Mouse (Mus musculus): Measurements from ENCODE around the gene Elane. TPM values are rescaled to one million over a fixed set of nuclear protein-coding genes. Genes with fewer than 3 reads are reported as not detected.

Gene Elane
- polyA plus RNA-seq (2015; fragmentation: Nextera tagmentation; extraction: Ambion mirVana): 0.29 and 0.86 TPM in 2 replicates

DNA sequence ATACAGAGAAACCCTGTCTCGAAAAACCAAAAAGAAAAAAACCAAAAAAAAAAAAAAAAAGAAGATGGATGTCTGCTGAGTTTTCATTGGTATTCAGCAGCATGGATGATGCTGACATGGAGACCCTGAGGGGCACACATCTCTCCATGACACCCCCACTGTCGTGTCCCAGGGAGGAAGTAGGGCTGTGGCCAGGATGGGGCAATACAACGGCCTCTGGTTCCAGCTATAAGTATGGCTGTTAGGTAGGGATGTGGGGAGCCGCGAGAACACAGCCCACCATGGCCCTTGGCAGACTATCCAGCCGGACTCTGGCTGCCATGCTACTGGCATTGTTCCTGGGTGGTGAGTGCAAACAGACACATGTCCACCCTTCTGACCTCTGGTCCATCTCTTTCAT lies at the start of gene Elane:
TSS of gene Elane (plus strand) at position 194 of the 400 bp plus-strand sequence.
- H3K4me2 ChIP-seq (replicated peaks): no peak within 1 kb of the TSS
- H3K27me3 ChIP-seq: peaks cover 14% of the 10 kb centered on the region
- no peak within 1 kb of the TSS for H3K4me3 ChIP-seq
- H3K4me1 ChIP-seq: peaks cover 19% of the 10 kb centered on the region
- no peak for ATAC-seq (ENCODE audit: low FRiP score, low read depth)
- WGBS: 82% methylated on average over 6 of the region's 6 CpGs
- H3K9ac ChIP-seq: no peak within 1 kb of the TSS
- no peak within 1 kb of the TSS for H3K27ac ChIP-seq
- no peaks in the 10 kb centered on the region for H3K9me3 ChIP-seq
- no peaks in the 10 kb centered on the region for H3K36me3 ChIP-seq

DNA sequence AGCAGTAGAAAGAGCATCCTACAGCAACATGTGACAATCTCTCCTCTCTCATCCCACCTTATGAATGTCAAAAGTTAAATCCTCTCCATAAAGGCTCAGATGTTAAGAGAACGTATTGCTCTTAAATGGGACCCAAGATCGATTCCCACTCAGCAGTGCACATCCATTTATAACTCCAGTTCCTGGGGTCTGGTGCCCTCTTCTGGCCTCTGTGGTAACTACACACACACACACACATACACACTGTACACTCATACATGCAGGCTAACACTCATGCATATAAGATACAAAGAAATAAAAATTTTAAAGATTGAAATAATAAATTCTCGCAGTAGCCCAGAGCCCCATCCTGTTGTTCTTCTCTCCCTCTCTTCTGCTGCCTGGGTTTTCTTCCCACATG lies 49.1 kb upstream of the Elane start:
- Histone ChIP-seq H3K4me3 (no peak overlapping the region), H3K4me2 (replicated peaks) (no peak overlapping the region), H3K27ac (no peak overlapping the region), H3K36me3 (no peaks in the 10 kb centered on the region), H3K27me3 (no peaks in the 10 kb centered on the region), H3K9me3 (no peaks in the 10 kb centered on the region), H3K9ac (no peak overlapping the region), H3K4me1 (peaks cover 18% of the 10 kb centered on the region)
- WGBS: 93% methylated on average over 3 of the region's 3 CpGs
- no peak for ATAC-seq (ENCODE audit: low FRiP score, low read depth)

DNA sequence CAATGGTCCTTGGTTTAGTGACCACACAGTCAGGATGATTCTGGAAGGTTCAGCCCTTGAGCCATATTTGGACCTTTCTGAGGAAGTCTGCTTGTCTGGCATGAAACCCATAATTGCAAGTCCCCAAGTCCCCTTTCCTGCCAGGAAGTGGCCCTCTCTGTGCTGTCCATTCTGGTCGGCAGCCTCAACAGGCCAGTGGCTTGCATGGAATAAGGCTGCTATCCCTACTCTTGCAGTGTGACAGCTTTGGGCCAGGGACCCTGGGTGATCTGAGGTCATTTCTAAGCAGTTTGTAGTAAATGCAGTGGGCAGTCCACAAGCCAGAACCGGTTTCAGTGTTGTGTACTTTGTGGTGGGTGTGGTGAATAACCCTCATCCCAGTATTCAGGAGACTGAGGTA lies 47.9 kb upstream of the Elane start:
- no peak for ATAC-seq (ENCODE audit: low FRiP score, low read depth)
- WGBS: 59% methylated on average over 2 of the region's 2 CpGs

DNA sequence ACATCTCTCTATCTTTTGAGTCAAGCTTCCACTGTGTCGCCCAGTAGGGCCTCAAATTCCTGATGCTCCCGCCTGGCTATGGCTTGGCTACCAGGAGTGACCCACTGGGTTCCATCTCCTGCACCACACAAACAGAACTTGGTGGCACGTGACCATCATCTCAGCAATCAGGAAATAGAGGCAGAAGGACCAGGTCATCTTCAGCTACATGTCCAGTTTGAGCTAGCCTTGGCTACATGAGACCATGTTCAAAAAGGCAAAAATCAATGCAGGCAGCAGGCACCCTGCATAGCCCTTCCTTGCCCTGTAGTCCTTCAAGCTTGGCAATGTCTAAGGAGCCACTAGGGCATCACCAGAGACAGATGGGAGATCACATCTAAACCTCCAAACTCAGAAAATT lies 46.0 kb upstream of the Elane start:
- H3K4me1 ChIP-seq: peaks cover 32% of the 10 kb centered on the region
- WGBS: 90% methylated on average over 3 of the region's 3 CpGs
- no peak overlapping the region for H3K4me3 ChIP-seq
- no peak for ATAC-seq (ENCODE audit: low FRiP score, low read depth)
- no peaks in the 10 kb centered on the region for H3K9me3 ChIP-seq
- no peaks in the 10 kb centered on the region for H3K27me3 ChIP-seq
- no peak overlapping the region for H3K9ac ChIP-seq
- H3K27ac ChIP-seq: peak overlapping the region; percentile 97
- no peaks in the 10 kb centered on the region for H3K36me3 ChIP-seq
- H3K4me2 ChIP-seq (replicated peaks): peak overlapping the region; percentile 72

More for the DNA sequence above, 47.9 kb upstream of the Elane start:
- Histone ChIP-seq H3K27ac (no peak overlapping the region), H3K27me3 (no peaks in the 10 kb centered on the region), H3K4me1 (peaks cover 25% of the 10 kb centered on the region), H3K4me3 (no peak overlapping the region), H3K9ac (no peak overlapping the region), H3K36me3 (no peaks in the 10 kb centered on the region), H3K4me2 (replicated peaks) (no peak overlapping the region), H3K9me3 (no peaks in the 10 kb centered on the region)

DNA sequence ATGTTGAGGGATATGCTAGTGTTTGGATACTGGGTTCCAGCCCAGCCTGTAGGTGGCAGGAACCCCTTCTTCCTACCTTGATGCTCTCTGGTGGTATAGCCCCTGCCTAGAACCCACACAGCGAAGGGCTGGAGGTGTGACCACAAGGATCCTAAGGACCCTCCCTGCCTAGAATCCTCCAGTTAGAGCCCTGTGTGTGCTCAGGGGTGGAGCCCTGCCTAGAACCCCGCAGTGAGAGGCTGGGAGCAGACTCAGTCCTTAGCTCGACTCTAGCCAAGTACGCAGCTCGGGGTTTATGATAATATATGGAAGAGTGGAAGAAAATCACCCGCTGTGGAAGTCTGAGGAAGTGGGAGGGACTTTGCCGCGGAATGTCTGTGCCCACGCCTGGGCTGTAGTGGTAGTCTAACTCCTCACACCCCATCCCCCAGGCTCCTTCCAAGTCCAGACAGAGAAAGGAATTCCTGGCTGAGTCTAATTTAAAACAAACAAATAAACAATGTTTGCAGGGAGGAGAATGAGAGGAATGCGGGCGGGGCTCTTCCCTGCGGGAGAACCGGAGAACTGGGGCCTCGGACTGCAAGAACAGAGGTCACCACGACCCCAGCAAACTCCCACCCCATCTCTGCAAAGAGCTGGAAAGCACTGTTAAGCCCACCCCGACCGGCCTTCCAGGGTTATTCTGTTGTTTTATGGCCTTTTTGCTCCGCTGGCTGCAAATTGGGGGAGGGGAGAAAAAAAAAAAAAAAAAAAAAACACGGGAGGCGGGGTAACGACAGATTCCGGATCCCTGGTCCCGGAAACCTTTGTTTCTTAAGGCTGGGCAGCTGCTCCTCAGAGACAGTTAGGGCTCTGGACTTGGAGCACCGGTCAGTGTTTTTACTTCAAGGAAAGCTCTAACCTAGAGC lies 45.1 kb upstream of the Elane start:
- peak; percentile 93 for ATAC-seq (ENCODE audit: low FRiP score, low read depth)
- Histone ChIP-seq H3K27ac (peak overlapping the region; percentile 97), H3K36me3 (no peaks in the 10 kb centered on the region), H3K4me3 (peak overlapping the region; percentile 44), H3K9me3 (no peaks in the 10 kb centered on the region), H3K27me3 (no peaks in the 10 kb centered on the region), H3K9ac (peak overlapping the region; percentile 68), H3K4me2 (replicated peaks) (peak overlapping the region; percentile 72), H3K4me1 (peaks cover 32% of the 10 kb centered on the region)
- WGBS: under 1% methylated on average over 24 of the region's 24 CpGs

DNA sequence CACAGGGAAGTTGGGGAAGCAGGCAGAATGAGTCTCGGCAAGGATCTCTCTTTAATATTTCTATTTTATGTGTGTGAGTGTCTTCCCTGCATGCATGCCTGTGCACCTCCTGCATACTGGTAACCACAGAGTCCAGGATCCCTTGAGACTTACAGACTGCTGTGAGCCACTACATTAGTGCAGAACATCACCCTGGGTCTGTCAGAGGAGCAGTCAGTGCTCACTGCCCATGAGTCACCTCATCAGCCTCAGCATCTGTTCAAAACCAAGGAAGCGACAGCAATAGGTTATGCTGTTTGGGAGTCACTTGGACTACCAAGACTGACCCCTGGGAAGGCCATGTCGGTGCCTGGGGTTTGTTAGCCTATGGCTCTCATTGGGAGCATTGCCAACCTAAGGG lies 43.7 kb upstream of the Elane start:
- no peaks in the 10 kb centered on the region for H3K9me3 ChIP-seq
- 62% methylated on average over 3 of the region's 3 CpGs for WGBS
- no peaks in the 10 kb centered on the region for H3K27me3 ChIP-seq
- no peaks in the 10 kb centered on the region for H3K36me3 ChIP-seq
- H3K4me1 ChIP-seq: peaks cover 32% of the 10 kb centered on the region
- ATAC-seq (ENCODE audit: low FRiP score, low read depth): no peak
- no peak overlapping the region for H3K9ac ChIP-seq
- peak overlapping the region; percentile 58 for H3K27ac ChIP-seq
- H3K4me2 ChIP-seq (replicated peaks): no peak overlapping the region; the same call in 1 of the 2 replicates
- H3K4me3 ChIP-seq: no peak overlapping the region

DNA sequence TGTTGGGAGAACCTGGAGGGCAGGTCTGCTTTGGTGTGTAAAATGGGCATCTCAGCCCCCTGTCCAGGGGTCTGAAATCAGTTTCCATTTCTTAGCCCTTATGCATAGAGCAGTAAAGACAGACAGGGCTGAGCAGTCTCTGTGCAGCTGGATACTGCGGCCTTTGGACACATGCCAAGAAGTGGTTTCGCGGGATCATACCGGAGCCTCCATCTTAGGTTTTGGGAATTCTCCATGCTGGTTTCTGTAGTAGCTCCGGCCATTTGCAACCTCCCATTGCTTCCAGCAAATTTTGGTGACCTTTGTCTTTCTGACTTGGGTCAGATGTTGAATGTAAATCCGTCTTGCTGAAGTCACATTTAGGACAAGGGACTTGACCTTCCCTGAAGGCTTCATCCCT lies 42.6 kb upstream of the Elane start:
- WGBS: 58% methylated on average over 6 of the region's 6 CpGs
- peak overlapping the region; percentile 23; the same call in 1 of the 2 replicates for H3K27ac ChIP-seq
- H3K36me3 ChIP-seq: no peaks in the 10 kb centered on the region
- ATAC-seq (ENCODE audit: low FRiP score, low read depth): no peak
- H3K4me1 ChIP-seq: peaks cover 32% of the 10 kb centered on the region
- no peak overlapping the region for H3K4me3 ChIP-seq
- H3K9ac ChIP-seq: no peak overlapping the region
- H3K9me3 ChIP-seq: no peaks in the 10 kb centered on the region
- no peak overlapping the region for H3K4me2 ChIP-seq (replicated peaks)
- no peaks in the 10 kb centered on the region for H3K27me3 ChIP-seq

DNA sequence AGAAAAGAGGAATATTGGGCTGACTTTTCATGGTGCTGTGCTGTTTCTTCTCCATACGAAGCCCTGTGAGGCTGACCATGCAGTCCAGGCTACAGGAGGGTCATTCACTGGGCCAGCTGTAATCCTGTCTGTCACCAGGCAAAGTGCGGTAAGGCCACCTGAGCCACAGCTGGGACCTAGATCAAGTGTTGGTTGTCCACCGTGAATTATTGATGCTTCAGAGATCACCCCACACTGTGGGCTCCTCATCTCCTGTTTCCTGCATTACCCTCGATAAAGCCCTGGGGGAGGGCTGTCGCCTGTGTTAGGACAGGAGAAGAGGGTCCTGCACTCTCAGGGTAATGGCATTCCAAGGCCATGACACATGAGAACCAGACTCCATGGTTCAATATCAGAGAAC lies 39.5 kb upstream of the Elane start:
- Histone ChIP-seq H3K9ac (no peak overlapping the region), H3K27ac (no peak overlapping the region), H3K4me1 (peaks cover 30% of the 10 kb centered on the region), H3K27me3 (no peaks in the 10 kb centered on the region), H3K4me2 (replicated peaks) (no peak overlapping the region), H3K9me3 (no peaks in the 10 kb centered on the region), H3K36me3 (no peaks in the 10 kb centered on the region), H3K4me3 (no peak overlapping the region)
- no peak for ATAC-seq (ENCODE audit: low FRiP score, low read depth)
- WGBS: 42% methylated on average over 5 of the region's 5 CpGs

DNA sequence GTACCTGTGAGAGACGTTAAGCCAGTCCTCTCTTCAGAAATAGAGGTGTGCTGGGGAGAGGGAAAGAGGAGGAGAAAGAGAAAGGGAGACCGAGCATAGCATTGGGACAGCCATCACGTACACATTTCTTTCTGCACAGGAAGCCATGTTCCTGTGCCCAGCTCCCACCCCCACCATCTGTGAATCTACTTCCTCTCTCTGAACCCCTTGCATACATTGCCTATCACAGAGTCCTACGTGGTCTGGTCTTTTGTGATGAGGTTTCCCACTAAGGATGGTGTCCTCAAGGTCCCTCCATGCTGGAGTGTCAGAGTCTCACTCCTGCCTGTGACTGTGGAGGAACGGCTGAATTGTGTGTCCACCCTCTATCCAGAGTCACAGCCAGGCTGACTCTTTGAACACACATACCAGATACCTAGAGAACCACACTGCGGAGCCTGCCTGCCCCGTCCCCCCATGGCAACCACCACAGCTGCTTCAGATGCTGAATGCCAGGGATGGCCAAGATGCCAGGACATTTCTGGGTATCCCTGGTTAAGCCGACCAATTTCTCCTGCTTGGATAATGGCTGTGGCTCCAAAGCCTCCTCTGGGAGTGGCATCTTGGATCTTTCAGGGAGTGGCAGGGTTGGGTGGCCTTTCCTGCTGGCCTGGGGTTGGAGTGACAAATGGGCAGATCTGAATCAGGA lies 36.0 kb upstream of the Elane start:
- Histone ChIP-seq H3K4me3 (no peak overlapping the region), H3K4me2 (replicated peaks) (no peak overlapping the region), H3K27ac (no peak overlapping the region), H3K4me1 (peaks cover 25% of the 10 kb centered on the region), H3K9me3 (no peaks in the 10 kb centered on the region), H3K9ac (no peak overlapping the region), H3K36me3 (no peaks in the 10 kb centered on the region), H3K27me3 (no peaks in the 10 kb centered on the region)
- 84% methylated on average over 8 of the region's 8 CpGs for WGBS
- no peak for ATAC-seq (ENCODE audit: low FRiP score, low read depth)

DNA sequence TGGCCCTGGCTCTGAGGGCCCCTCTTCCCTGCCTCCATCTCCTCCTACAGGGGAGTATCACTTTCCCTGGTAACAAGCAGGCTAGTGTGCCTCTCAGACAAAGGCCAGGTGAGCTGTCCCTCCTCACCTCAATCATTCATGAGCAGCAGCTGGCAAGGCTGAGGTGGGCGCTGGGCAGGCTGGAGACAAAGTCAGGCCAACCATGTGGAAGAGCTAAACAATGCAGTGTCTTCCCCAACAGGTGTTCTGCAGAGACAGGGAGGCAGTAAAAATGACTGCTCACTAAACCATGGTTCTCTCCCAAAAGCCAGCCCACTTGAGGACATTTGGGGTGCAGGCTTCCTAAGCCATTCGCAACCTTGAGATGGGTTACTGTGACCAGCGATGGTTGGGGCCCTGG lies 34.4 kb upstream of the Elane start:
- Histone ChIP-seq H3K9me3 (no peaks in the 10 kb centered on the region), H3K9ac (peak overlapping the region; percentile 80; the same call in 1 of the 2 replicates), H3K36me3 (peaks cover 9% of the 10 kb centered on the region), H3K27me3 (no peaks in the 10 kb centered on the region), H3K27ac (peak overlapping the region; percentile 100), H3K4me2 (replicated peaks) (peak overlapping the region; percentile 79), H3K4me1 (peaks cover 35% of the 10 kb centered on the region), H3K4me3 (peak overlapping the region; percentile 99; the same call in 1 of the 2 replicates)
- 64% methylated on average over 3 of the region's 3 CpGs for whole genome bisulfite sequencing
- ATAC-seq (ENCODE audit: low FRiP score, low read depth): no peak

DNA sequence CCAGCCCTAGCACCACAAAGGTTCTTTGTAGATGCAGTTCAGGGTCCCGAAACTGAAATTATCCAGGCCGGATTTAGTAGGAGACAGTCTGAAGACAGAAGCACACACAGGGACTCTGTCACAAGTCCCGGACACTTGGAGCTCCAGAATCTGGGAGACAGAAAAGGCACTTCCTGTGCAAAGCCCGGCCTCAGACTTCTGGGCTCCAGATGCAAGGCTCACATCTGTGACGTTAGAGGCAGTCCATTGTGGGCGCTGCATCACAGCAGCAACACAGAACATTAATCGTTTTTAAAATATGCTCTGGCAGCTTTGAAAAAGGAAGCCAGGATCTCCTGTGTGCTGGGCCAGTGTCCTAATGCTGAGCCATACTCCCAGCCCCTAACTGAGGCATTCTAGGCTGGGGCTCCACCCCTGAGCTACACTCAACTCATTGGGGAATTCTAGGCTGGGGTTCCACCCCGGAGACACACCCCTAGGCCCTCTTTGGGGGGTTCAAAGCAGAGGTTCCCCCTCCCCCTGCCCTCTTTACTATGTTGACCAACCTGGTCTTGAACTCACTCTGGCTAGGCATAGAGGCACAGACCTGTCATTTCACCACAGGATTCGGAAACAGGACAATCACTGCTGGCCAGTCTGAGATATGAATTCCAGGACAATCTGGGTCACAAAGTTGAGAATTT lies 33.8 kb upstream of the Elane start:
- no peak for ATAC-seq (ENCODE audit: low FRiP score, low read depth)
- Histone ChIP-seq H3K4me1 (peaks cover 40% of the 10 kb centered on the region), H3K4me2 (replicated peaks) (peak overlapping the region; percentile 79), H3K9me3 (no peaks in the 10 kb centered on the region), H3K27ac (peak overlapping the region; percentile 100), H3K27me3 (no peaks in the 10 kb centered on the region), H3K36me3 (peaks cover 15% of the 10 kb centered on the region), H3K9ac (peak overlapping the region; percentile 80), H3K4me3 (peak overlapping the region; percentile 99)
- WGBS: 32% methylated on average over 9 of the region's 9 CpGs

DNA sequence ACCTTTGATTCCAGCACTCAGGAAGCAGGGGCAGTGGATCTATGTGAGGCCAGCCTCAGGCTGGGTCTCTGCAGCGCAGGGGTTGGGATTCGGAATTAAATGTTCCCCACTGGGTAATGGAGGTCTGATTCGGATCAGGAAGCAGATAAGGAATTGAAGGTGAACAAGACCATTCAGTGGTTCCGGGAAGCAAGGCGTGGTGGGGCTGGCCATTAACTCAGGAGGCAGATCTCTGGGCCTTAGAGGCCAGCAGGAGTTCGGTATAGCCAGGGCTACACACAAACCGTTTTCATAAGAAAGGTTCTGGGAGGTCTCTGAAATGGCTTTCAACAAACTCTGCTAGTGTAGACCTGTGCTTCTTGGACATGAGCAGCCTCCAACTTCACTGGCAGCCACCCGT lies 33.2 kb upstream of the Elane start:
- 17% methylated on average over 8 of the region's 8 CpGs for WGBS
- ATAC-seq (ENCODE audit: low FRiP score, low read depth): no peak
- peak overlapping the region; percentile 99 for H3K4me3 ChIP-seq
- peaks cover 46% of the 10 kb centered on the region for H3K4me1 ChIP-seq
- peak overlapping the region; percentile 79 for H3K4me2 ChIP-seq (replicated peaks)
- H3K27me3 ChIP-seq: no peaks in the 10 kb centered on the region
- peaks cover 20% of the 10 kb centered on the region for H3K36me3 ChIP-seq
- H3K9ac ChIP-seq: peak overlapping the region; percentile 80
- H3K27ac ChIP-seq: peak overlapping the region; percentile 100
- H3K9me3 ChIP-seq: no peaks in the 10 kb centered on the region
